Mouse (Mus musculus) ES-Bruce4 (cell line): ENCODE data around the gene Coq8b.

Source experiments
- CTCF ChIP-seq: IDR thresholded peaks from one replicate; pipeline ENCODE4 v1.8.1; 2011; ENCODE audit warnings: low read depth, low read length
- POLR2A ChIP-seq: IDR thresholded peaks from one replicate; pipeline ENCODE4 v1.8.1; 2011; ENCODE audit warnings: low read length; ENCODE audit not compliant: insufficient read depth

DNA sequence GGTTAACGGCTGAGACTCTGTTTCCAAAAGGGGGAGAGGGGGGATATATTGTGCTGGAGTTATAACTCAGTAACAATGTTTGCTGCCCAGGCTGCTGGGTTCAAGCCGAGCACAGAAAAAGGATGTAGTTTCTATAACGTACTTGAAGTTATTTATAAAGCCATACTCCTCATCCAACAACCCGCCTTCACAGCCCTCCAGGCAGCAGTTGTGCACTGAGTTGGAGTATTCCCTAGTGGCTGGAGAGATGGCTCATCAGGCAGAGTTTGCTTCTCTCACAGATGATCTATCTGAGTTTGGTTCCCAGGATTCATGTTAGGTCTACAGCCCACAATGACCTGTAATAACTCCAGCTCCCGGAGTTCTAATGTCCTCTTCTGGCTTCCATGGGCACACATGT, 68.0 kb downstream of the Coq8b start:
- no peak for TF ChIP-seq POLR2A
- no peak for TF ChIP-seq CTCF
